ENCODE assay signal across 8 mouse cellular contexts in the genomic region with DNA sequence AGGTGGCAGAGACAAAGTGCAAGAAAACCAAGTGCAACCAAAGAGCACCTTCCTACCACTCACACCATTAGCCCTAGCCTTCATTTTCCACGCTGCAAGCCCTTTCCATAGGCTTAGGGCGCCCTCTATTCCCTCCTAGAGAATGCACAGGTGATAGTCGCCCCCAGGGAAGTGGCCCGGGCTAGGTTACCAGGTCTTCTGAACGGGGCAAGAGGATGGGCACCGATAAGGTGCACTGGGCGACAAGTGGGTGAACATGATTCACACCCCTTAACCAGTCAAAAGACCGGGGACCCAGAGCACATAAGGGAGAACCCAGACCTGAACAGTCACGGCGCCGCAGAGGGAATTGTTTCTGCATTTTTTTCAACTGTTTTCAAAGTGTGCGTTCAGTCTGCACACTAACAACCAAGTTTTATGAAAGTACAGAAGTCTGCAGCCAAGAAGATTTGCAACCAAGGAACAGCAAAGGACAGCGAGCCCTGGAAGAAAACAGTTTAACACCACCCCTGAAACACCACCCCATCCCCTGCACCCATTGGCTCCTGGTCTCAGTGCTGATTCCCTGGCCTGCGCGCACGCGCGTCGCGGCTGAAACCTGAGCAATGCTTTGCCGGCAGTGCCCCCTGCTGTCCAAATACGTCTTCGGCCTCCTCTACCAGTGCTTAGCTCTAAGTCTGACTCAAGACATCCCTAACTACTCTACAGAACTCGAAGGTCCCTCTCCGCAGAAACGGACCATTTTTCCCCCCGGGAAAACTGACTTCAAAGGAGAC. TPM values are rescaled to one million over a fixed set of nuclear protein-coding genes. Genes with fewer than 3 reads are reported as not detected.
A peak's percentile ranks its signal among the peaks of the same experiment; 100 is the strongest.
DNase-seq lines count a peak whose midpoint lies in the region; ATAC-seq lines count a peak whose summit lies in the region.

No protein-coding gene starts in this region.

- peak; percentile 96 for DNase-seq in ZHBTc4 (ENCODE audit: low read depth, low spot score)
- DNase-seq in gastrocnemius, adult 8-10 months (ENCODE audit: low spot score in 2 of 2), result peak; percentile 94 to 95
- DNase-seq in induced T-regulatory cell, adult 2 months (ENCODE audit: low read depth), result peak; percentile 94
- DNase-seq in left cerebral cortex, adult 9 months (ENCODE audit: low spot score in 2 of 2), result peak; percentile 77 to 98
- DNase-seq in right cerebral cortex, postnatal 14 days, result peak; percentile 99
- peak; percentile 95 to 97 for DNase-seq in urinary bladder, postnatal 36 days (ENCODE audit: low spot score in 2 of 2)

- peak; percentile 97 for ATAC-seq in common myeloid progenitor, adult 5-6 weeks (replicated peaks; ENCODE audit: low read depth, poor library complexity, severe bottlenecking)
- ATAC-seq in megakaryocyte progenitor cell, adult 5-6 weeks (replicated peaks; ENCODE audit: poor library complexity), result peak; percentile 98

RNA-seq across cellular contexts. Expression of gene Oat, which starts 24.7 kb away (rescaled TPM):
- total RNA-seq in common myeloid progenitor, adult 5-6 weeks (2017), result 115 and 117 TPM in 2 replicates
- 100 to 1,000 TPM; 147 to 208 (median 171) TPM for total RNA-seq in gastrocnemius, adult 8-10 months (2022)
- 92.6 and 99.4 TPM in 2 replicates for total RNA-seq in megakaryocyte progenitor cell, adult 5-6 weeks (2015)
- total RNA-seq in megakaryocyte progenitor cell, adult 5-6 weeks (2017), result 110 TPM in 2 replicates

RNA-seq across cellular contexts. Expression of gene Nkx1-2, which starts 47.9 kb away (rescaled TPM):
- under 0.01 TPM in 1 of 2 replicates, not detected in the other for total RNA-seq in common myeloid progenitor, adult 5-6 weeks (2017)
- total RNA-seq in gastrocnemius, adult 8-10 months (2022), result not detected
- not detected in 2 replicates for total RNA-seq in megakaryocyte progenitor cell, adult 5-6 weeks (2015)
- not detected in 2 replicates for total RNA-seq in megakaryocyte progenitor cell, adult 5-6 weeks (2017)

RNA-seq across cellular contexts. Expression of gene Lhpp, which starts 58.9 kb away (rescaled TPM):
- 11.6 and 11.7 TPM in 2 replicates for total RNA-seq in common myeloid progenitor, adult 5-6 weeks (2017)
- total RNA-seq in gastrocnemius, adult 8-10 months (2022), result 10 to 100 TPM; 12.5 to 17.2 (median 14.5) TPM
- total RNA-seq in megakaryocyte progenitor cell, adult 5-6 weeks (2015), result 10.8 and 14.2 TPM in 2 replicates
- total RNA-seq in megakaryocyte progenitor cell, adult 5-6 weeks (2017), result 9.1 and 11.2 TPM in 2 replicates

Comparison
In these comparisons a context has a peak if more than half of its experiments do, and no peak if none do; other contexts are left out.
1. Peak in every context shown above with its lines: DNase-seq and ATAC-seq.